Mouse (Mus musculus): ENCODE measurements around the gene Rfc2. TPM values are rescaled to one million over a fixed set of nuclear protein-coding genes. Genes with fewer than 3 reads are reported as not detected.

Gene Rfc2
- polyA plus RNA-seq, 1 experiment, result 133 TPM

DNA sequence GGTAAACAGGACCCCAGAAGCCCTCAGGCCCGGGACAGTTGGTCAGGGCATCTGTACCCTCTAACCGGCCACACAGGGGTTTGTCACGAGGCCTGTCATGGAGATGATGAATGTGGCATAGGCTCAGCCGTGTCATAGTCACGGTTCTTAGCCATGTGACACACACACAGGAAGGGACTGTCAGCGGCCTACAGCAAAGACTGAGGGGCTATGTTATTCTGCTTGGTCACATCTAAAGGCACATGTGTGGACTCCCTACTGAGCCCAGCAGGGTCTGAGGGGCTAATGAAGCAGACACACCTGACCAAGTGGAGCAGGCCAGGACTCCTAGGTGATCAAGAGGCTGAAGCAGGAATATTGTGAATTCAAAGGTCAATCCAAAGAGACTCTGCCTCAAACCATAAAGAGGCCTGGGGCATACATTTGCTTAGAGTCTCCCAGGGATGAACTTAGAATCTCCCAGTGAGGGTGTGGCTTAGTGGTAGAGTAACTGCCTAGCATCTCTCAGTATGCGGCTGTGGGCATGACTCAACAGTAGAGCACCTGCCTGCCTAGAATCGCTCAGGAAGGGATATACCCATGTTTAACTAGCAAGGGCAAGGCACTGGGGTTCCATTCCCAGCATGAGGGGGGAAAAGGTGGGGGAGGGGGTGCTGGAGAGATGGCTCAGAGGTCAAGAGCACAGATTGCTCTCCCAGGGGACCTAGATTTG lies 30.8 kb downstream of the Rfc2 start:
- DNase-seq, result no peak
- Histone ChIP-seq H3K4me1 (replicated peaks; ENCODE audit: control insufficient read depth, insufficient read depth, low read length) (peaks cover 12% of the 10 kb centered on the region; the same call in 1 of the 2 replicates), H3K27ac (ENCODE audit: control insufficient read depth, insufficient read depth, low read length) (no peak overlapping the region), H3K36me3 (ENCODE audit: control insufficient read depth, insufficient read depth, low read length) (no peaks in the 10 kb centered on the region), H3K4me3 (ENCODE audit: control insufficient read depth, insufficient read depth, low read length) (no peak overlapping the region), H3K27me3 (ENCODE audit: control insufficient read depth, insufficient read depth, low read length) (no peaks in the 10 kb centered on the region)
- WGBS, result 37% methylated on average over 8 of the region's 8 CpGs
- TF ChIP-seq CTCF (IDR thresholded peaks at IDR 0.05; ENCODE audit: borderline replicate concordance, control insufficient read depth, extremely low read depth, insufficient read depth, low read length, poor library complexity), result no peak
- no peak for TF ChIP-seq POLR2A (IDR thresholded peaks at IDR 0.05; ENCODE audit: control insufficient read depth, extremely low read depth, insufficient read depth, low read length, poor library complexity)

DNA sequence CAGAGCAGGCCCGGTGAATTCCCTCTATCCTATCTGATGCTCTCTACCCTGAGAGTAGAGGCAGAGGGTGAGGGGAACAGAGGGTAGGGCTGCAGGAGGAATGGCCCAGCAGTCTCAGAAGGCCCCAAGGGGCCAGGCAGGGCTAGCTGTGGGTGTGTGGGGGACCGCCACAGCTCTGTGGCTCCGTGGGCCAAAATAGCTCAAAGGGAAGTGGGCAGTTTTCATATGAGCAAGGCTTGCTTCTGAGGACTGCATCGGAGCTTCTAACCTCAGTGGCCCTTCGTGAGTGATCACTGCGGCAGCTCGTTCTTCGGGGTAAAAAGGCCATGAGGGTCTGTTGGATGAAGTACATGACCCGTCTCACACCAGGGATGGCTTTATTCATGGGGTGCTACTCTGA lies 32.6 kb downstream of the Rfc2 start:
- Histone ChIP-seq H3K4me3 (ENCODE audit: control insufficient read depth, insufficient read depth, low read length) (no peak overlapping the region), H3K27ac (ENCODE audit: control insufficient read depth, insufficient read depth, low read length) (peak overlapping the region; percentile 2; the same call in 1 of the 2 replicates), H3K36me3 (ENCODE audit: control insufficient read depth, insufficient read depth, low read length) (no peaks in the 10 kb centered on the region; the same call in 1 of the 2 replicates), H3K27me3 (ENCODE audit: control insufficient read depth, insufficient read depth, low read length) (no peaks in the 10 kb centered on the region), H3K4me1 (replicated peaks; ENCODE audit: control insufficient read depth, insufficient read depth, low read length) (0 out of 2 replicates have a peak, but pooled peaks cover 4% of the 10 kb centered on the region)
- 49% methylated on average over 9 of the region's 9 CpGs for WGBS
- no peak for DNase-seq
- no peak for TF ChIP-seq POLR2A (IDR thresholded peaks at IDR 0.05; ENCODE audit: control insufficient read depth, extremely low read depth, insufficient read depth, low read length, poor library complexity)
- TF ChIP-seq CTCF (IDR thresholded peaks at IDR 0.05; ENCODE audit: borderline replicate concordance, control insufficient read depth, extremely low read depth, insufficient read depth, low read length, poor library complexity), result no peak

DNA sequence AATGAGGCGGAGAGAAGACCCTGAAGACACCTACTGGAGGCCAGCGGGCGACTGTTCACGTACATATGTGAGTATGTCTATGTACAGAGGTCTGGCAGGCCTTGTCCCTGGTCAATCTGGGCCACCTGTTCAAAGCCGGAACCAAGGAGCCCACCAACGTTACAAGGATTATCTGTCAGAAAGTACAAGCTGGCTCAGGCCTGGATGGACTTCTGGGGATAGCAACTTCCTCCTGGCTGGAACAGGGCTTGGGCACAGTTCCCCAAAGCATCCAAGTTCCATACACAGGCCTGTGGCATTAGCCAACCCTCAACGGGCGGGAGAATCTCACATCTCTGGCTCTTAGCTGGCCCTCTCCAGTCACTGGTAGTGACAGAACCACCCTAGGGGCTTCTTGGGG lies 33.1 kb downstream of the Rfc2 start:
- Histone ChIP-seq H3K27me3 (ENCODE audit: control insufficient read depth, insufficient read depth, low read length) (no peaks in the 10 kb centered on the region), H3K36me3 (ENCODE audit: control insufficient read depth, insufficient read depth, low read length) (peaks cover 5% of the 10 kb centered on the region; the same call in 1 of the 2 replicates), H3K27ac (ENCODE audit: control insufficient read depth, insufficient read depth, low read length) (peak overlapping the region; percentile 2; the same call in 1 of the 2 replicates), H3K4me1 (replicated peaks; ENCODE audit: control insufficient read depth, insufficient read depth, low read length) (0 out of 2 replicates have a peak, but pooled peaks cover 4% of the 10 kb centered on the region), H3K4me3 (ENCODE audit: control insufficient read depth, insufficient read depth, low read length) (no peak overlapping the region)
- DNase-seq, result no peak
- 77% methylated on average over 8 of the region's 8 CpGs for WGBS
- TF ChIP-seq POLR2A (IDR thresholded peaks at IDR 0.05; ENCODE audit: control insufficient read depth, extremely low read depth, insufficient read depth, low read length, poor library complexity) (no peak), CTCF (IDR thresholded peaks at IDR 0.05; ENCODE audit: borderline replicate concordance, control insufficient read depth, extremely low read depth, insufficient read depth, low read length, poor library complexity) (no peak)

DNA sequence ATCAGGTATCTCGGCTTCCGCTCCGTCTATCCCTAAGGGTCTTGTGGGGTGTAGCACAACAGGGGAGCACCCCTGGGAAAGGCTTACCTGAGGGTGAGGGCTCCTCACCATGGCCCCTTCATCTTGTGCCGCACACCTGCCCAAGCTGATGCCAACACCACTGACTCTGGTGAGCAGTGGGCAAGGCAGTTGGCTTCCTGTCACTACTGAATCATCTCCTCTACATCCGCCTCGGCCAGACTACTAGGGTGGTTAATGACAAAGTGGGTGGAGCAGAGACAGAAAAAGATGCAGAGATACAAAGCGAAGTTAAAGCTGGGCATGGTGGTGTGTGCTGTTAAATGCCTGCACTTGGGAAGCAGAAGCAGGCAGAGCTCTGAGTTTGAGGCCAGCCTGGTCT lies 33.6 kb downstream of the Rfc2 start, which contains the start of gene Lat2:
Gene Lat2 (minus strand): TSS at position 224 of the 400 bp plus-strand sequence.
- peak within 1 kb of the TSS; percentile 2; the same call in 1 of the 2 replicates for H3K27ac ChIP-seq (ENCODE audit: control insufficient read depth, insufficient read depth, low read length)
- TF ChIP-seq POLR2A (IDR thresholded peaks at IDR 0.05; ENCODE audit: control insufficient read depth, extremely low read depth, insufficient read depth, low read length, poor library complexity) (no peak), CTCF (IDR thresholded peaks at IDR 0.05; ENCODE audit: borderline replicate concordance, control insufficient read depth, extremely low read depth, insufficient read depth, low read length, poor library complexity) (no peak)
- no peaks in the 10 kb centered on the region for H3K27me3 ChIP-seq (ENCODE audit: control insufficient read depth, insufficient read depth, low read length)
- H3K4me1 ChIP-seq (replicated peaks; ENCODE audit: control insufficient read depth, insufficient read depth, low read length), result 0 out of 2 replicates have a peak, but pooled peaks cover 4% of the 10 kb centered on the region
- no peak within 1 kb of the TSS for H3K4me3 ChIP-seq (ENCODE audit: control insufficient read depth, insufficient read depth, low read length)
- peaks cover 10% of the 10 kb centered on the region for H3K36me3 ChIP-seq (ENCODE audit: control insufficient read depth, insufficient read depth, low read length)
- no peak for DNase-seq
- WGBS, result 44% methylated on average over 7 of the region's 7 CpGs

DNA sequence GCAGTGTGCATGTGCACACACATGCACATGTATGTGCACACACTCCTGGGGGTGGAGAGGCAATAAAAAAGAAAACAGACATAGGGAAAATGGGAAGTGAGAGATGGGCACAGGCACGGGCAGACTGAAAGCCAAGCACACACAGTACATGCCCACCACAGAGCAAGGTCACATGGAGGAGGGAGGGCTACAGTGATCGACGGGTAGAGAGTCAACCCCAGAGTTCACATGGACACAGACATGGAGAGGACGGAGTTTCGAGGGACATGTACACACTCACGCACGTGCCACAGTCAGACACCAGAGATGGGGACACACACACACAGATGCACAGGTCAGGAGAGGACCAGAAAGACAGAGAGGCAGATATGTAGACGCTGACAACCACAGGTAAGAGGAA lies 34.2 kb downstream of the Rfc2 start:
- whole genome bisulfite sequencing, result 63% methylated on average over 8 of the region's 8 CpGs
- no peak for DNase-seq
- 0 out of 2 replicates have a peak, but pooled peaks cover 4% of the 10 kb centered on the region for H3K4me1 ChIP-seq (replicated peaks; ENCODE audit: control insufficient read depth, insufficient read depth, low read length)
- peaks cover 16% of the 10 kb centered on the region for H3K36me3 ChIP-seq (ENCODE audit: control insufficient read depth, insufficient read depth, low read length)
- H3K27ac ChIP-seq (ENCODE audit: control insufficient read depth, insufficient read depth, low read length), result no peak overlapping the region
- no peaks in the 10 kb centered on the region for H3K27me3 ChIP-seq (ENCODE audit: control insufficient read depth, insufficient read depth, low read length)
- TF ChIP-seq CTCF (IDR thresholded peaks at IDR 0.05; ENCODE audit: borderline replicate concordance, control insufficient read depth, extremely low read depth, insufficient read depth, low read length, poor library complexity), result no peak
- TF ChIP-seq POLR2A (IDR thresholded peaks at IDR 0.05; ENCODE audit: control insufficient read depth, extremely low read depth, insufficient read depth, low read length, poor library complexity), result no peak
- no peak overlapping the region for H3K4me3 ChIP-seq (ENCODE audit: control insufficient read depth, insufficient read depth, low read length)

DNA sequence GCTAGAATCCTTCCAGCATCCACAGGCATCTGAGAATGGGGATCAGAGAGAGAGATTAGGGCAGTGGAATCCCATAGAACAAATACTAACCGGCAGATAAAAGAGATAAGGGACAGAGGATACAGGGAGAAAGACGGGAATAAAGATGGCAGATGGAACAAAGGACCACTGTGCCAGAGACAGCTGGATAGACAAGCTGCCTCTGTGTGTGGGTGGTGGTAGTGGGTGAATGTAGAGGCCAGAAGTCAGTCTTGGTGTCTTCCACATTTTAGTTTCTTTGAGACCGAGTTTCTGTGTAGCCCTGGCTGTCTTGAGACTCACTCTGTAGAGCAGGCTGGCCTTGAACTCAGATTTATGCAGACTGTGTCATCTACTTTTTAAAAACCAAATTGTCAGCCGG lies 34.6 kb downstream of the Rfc2 start:
- Histone ChIP-seq H3K27ac (ENCODE audit: control insufficient read depth, insufficient read depth, low read length) (no peak overlapping the region), H3K4me1 (replicated peaks; ENCODE audit: control insufficient read depth, insufficient read depth, low read length) (0 out of 2 replicates have a peak, but pooled peaks cover 4% of the 10 kb centered on the region), H3K36me3 (ENCODE audit: control insufficient read depth, insufficient read depth, low read length) (peaks cover 20% of the 10 kb centered on the region), H3K4me3 (ENCODE audit: control insufficient read depth, insufficient read depth, low read length) (no peak overlapping the region), H3K27me3 (ENCODE audit: control insufficient read depth, insufficient read depth, low read length) (no peaks in the 10 kb centered on the region)
- DNase-seq, result no peak
- TF ChIP-seq POLR2A (IDR thresholded peaks at IDR 0.05; ENCODE audit: control insufficient read depth, extremely low read depth, insufficient read depth, low read length, poor library complexity) (no peak), CTCF (IDR thresholded peaks at IDR 0.05; ENCODE audit: borderline replicate concordance, control insufficient read depth, extremely low read depth, insufficient read depth, low read length, poor library complexity) (no peak)
- WGBS, result 93% methylated on average over 4 of the region's 4 CpGs
